Mouse (Mus musculus) adrenal gland, adult (tissue): ENCODE data around the gene Vmn1r1.
A peak's percentile ranks its signal among the peaks of the same experiment; 100 is the strongest.
"Not testable (repeated sequence)": the region's sequence is repeated elsewhere in the genome, so short reads cannot be mapped to it uniquely, and the experiment has no call there.

Experiments used
- DNase-seq, 2 experiments: peaks; one replicate each; pipeline ENCODE4 v3.0.0; 2022 to 2023; ENCODE audit warnings: low spot score in 1 of 2; ENCODE audit not compliant: inconsistent age in 2 of 2

Vmn1r1 gene

DNA sequence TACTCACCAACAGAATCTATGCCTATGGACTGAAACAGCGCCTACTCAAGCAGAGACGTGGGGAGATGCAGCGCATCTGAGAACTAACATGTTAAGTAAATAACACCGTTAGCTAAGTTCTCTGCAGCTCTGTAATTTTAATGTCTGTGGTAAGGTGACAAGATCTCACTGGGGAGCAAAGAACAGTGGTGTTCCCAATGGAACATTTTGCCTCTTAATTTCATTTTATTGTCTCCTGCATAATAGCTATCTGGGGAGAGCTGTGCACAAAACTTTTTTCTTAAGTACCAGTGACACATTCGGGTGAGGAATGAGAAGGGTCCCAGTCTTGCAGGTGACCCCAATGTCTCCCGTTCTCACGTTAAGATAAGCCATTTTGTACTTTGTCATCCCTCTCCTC, at the start of gene Vmn1r1:
Vmn1r1 (minus strand) TSS at position 101 of the 400 bp plus-strand sequence.
- no peak for DNase-seq

- no peak for DNase-seq
These were observed 46.0 kb upstream of the Vmn1r1 start for GRCm38 (mm10) chr1:182210322-182210721.

- DNase-seq: no peak
These were observed 28.3 kb upstream of the Vmn1r1 start for GRCm38 (mm10) chr1:182192581-182192980.

DNA sequence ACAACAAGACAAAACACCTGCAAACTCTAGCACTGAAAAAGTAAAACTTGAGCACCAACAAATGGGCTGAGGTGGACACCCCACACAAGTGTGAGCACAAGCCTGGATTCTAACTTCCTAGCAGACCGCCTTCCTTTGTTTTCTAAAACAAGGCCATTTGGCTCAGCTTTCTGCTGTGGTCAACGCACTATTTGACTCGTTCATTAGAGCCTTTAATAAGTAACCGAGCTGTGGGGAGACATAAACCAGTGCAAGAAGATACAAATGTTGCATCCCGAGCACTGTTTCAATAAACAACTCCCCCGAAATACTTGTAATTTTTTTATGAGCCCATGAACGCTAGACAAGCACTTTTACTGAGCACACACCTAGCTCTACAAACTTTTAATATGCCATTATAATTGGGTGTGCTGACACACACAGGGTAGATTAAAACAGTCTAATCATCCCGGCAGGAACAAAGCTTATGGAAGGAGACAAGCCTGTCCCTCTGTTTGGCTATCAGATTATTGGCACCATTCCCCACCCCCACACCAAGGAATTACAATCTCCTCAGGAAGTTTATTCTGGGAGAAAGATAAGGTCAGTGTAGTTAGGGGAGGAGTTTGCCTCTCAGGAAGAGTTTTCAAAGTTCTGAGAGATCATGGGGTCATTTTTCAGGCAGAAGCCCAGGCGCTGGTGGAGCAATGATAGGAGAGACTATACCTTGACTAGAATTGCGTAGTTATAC, 27.7 kb upstream of the Vmn1r1 start:
- DNase-seq: peak in 1 of 2 experiments; percentile 37

GRCm38 (mm10) chr1:182191181-182191580, 26.9 kb upstream of the Vmn1r1 start:
- no peak for DNase-seq

DNA sequence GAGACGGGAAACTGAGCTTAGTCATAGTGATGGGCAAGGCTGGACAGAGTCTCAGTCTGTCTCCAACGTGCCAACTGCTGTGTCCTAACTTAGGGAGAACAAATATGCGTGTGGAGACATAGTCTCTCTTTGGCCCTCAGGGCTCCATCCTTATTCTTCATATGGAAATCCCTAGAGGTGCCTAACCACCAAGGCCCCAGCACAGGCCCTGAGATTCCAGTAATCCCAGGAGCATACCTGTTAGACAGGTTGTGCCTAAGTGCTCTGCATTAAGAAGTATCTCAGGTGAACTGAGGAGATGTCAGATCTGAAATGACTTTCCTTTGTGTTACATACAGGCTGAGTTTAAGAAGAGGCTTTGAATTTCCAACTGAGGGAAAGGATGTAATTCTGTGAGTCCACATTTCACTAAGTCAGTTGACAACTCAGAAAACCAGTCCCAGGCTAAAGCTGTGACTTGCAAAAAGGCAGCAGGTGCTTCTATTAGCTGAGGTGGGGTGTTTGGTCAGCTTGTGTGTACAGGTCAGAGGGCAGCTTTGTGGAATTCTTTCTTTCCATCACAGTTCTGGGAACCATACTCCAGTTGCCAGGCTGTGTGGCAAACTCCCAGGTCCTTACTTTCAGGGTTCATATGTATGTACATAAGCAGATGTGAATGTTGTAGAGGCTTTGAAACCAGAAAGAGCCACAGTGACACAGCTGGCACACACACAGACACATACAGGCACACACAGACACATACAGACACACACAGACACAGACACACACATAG, 25.6 kb upstream of the Vmn1r1 start:
- no peak for DNase-seq

DNA sequence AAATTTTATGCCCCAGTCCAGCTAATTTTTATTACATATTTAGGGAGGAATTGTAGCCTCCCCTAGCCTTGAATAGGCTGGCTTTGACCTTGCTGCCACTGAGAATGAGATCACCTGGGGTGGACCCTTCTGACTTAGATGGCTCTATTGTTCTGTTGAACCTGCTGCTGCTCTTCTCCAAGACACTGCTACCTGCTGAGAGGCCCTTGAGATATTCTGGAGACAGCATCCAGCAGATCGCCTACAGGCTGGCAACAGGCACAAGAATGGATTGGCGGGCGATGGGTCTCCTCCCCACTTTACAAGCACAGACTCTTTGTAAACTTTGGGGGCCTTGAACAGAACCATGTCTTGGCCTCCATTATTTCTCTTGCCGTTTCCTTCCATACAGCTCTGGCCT, 18.2 kb upstream of the Vmn1r1 start:
- DNase-seq: not testable (repeated sequence)

DNA sequence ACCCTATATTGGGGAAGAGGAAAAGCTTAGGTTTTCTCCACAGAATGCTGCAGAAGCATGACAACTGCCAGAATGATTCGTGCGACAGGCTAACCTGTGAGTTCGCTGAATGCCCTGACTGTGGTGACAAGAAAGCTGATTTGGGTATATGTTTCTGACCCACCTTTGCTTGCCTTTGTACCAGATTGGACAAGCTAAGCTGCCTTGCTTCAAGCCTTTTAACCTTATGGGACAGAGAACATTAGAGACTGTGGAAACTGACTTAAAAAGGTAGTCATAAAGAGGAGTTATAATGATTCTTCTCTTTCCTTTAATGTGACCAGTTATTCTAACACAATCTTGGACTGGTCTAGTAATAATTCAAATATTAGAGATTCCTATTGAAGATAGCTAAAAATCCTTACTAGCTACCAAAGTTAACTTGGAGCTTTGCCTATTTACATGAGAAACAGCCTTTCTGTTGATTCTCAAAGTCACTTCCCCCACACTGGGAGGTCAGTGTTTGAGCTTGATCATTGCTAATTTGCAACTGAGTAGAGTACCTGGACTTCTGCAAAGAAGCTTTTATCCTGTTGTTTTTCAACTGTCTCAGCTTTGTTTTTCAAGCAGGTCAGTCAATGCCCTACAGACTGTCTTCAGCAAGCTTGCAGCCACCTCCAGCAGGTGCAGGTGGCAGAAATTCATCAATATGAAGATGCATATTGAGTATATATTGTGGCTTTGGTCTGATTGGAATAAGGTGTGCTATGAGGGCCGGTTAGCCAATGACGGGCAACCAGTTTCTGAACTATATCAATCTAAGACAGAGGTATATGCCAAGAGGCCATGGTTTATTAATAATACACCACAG, 17.4 kb upstream of the Vmn1r1 start:
- DNase-seq: no peak

- not testable (repeated sequence) for DNase-seq
These were observed 12.7 kb upstream of the Vmn1r1 start for GRCm38 (mm10) chr1:182176985-182177384.

DNA sequence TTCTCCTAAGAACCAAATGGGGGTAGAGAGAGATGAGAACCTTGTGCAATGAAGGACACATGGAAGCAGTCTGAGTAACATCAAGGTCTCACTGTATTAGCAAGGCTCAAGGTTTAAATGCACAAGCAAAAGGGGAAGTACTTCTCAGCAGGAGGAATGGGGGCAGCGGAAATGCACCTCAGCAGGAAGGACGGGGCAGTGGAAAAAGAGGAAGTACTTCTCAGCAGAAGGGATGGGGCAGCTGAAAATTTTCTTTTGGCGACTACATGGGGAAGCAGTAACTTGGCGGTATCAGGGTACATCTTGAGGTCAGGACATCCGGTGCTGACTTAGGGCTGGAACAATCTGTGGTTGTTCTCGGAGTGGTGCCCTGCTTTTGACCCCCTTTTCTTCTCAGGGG, 5.9 kb upstream of the Vmn1r1 start:
- not testable (repeated sequence) for DNase-seq

DNA sequence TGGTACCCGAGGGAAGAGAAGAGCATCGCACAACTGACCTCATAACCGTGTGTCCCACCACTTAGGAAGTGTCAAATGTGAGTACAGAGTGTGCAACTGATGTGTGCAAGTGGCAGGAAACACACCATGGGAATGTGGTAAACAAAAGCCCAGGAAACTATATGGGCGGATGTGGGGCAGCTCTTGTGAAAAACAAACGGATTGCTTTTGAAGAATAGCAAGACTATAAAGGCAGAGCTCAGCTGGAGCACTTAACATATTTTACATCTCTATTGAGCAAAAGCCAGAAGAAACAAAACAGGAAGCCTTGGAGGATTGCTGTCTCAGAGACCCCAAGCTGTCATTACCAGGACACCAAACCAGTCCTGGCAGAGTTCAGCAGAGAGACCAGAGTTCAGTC, 1.3 kb downstream of the Vmn1r1 start:
- DNase-seq: no peak

DNA sequence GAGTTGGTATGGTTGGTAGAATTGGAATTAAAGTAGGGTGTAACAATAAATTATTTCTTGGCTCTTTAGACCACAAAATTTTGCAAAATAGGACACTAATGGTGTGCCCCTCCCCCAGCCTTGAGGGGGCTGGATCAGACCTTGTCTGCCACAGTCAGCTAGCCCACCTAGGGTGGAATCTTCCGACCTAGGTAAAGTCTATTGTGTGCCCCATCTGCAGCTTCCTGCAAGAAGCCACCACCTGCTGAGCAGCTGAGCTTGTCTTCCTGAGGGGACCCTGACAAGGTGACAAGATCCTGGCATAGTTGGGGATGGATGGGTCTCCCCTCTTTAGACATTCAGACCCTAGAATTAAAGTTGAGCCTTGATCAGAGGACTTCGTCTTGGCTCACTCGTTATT, 4.7 kb downstream of the Vmn1r1 start:
- DNase-seq: no peak

GRCm38 (mm10) chr1:182157734-182158133, 6.6 kb downstream of the Vmn1r1 start:
- DNase-seq: no peak

DNA sequence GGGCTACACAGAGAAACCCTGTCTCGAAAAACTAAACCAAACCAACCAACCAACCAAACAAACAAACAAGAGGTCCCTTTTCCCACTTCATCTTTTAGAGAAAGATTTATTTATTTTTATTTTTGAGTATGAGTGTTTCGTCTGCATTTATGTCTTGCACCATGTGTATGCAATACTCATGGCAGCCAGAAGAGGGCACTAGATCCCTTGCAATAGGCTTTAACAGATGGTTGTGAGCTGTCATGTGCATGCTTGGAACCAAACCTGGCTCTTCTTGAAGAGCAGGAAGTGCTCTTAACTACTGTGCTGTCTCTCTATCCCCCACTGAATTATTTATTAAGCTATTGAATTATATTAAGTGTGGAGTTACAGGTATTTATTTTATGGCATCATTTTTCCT, 14.3 kb downstream of the Vmn1r1 start:
- no peak for DNase-seq

DNA sequence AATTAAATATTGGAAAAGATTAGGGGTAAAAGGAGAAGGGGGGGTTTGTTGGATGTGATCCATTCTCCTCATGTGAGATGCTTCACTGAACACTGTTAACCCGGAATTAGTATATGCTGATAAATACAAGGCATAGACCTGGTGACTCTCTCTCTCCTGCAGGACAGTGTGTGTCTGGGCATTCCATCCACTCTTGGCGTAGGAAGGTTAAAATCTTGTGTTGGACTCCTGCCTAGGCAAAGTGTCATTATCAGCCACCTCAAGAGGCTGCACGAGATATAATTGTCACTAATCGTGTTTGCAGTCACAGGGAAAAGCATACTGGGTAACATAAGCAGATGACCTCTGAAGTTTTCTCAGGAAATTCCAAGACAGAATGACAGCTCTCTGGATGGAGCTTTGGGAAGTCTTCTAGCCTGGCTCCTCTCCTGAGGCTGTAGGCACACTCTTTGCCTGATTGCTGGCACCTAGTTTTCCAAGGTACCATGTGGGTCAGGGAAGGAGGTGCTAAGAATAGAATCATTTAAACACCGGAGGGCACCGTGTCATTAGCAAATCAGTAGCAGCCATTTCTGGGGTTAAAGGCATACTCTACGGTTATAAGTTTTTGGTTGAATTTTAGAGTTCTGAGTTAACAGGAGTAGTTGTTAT, 15.3 kb downstream of the Vmn1r1 start:
- DNase-seq: no peak

DNA sequence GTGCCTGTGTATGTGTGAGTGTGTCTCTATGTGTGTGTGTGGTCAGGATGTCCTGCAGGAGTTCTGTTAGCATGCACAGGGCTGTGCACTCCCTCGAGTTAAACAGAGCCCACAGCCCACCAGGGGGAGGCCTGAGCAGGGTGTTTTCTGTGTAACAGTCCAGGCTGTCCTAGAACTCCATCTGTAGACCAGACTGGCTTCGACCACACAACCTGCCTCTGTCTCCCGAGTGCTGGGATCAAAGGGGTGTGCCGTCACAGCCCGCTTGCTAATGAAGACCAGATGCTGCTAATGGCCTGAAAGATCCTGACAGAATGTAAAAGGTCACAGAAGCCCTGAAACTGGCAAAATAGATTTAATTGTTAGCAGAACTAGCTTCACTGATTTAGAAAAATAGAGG, 18.7 kb downstream of the Vmn1r1 start:
- no peak for DNase-seq

- DNase-seq: peak in 1 of 2 experiments; percentile 55
These were observed 21.0 kb downstream of the Vmn1r1 start for GRCm38 (mm10) chr1:182143288-182143687.

DNA sequence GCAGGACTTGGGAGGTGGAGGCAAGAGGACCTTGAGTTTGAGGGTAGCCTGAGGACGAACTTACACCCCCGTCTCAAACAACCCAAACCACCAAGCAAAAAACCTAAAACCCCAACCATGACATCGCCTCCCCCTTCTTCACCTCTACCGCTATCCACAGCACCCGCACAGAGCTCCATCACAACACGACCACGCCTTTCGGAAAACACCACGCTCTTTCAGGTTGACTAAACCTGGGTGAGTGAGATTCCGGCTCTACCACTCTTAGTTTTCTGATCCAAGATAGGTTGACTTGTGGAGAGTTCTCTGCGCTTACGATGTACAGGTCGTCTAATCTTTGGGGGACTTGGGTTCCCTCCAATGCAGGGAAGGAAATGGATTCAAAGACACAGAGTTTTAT, 21.6 kb downstream of the Vmn1r1 start:
- no peak for DNase-seq

DNA sequence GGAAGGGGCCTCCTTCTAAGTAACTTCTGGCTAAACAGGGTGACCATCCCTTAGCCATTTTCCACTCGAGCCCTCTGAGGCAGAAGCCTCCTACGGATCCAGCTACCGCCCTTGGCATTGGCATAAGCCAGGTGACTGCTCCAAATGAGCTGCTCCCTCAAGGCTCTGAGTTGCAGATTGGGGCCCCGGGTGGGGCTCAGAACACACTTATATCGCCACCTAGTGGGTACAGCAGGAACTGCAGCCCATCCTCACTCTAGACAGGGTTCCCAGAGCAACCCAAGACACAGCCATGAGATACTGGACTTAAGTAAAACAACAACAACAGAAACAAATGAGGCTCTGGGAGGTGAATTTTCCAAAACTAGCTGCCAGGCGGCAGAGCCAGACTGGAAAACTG, 23.9 kb downstream of the Vmn1r1 start:
- peak; percentile 75 to 94 for DNase-seq

DNA sequence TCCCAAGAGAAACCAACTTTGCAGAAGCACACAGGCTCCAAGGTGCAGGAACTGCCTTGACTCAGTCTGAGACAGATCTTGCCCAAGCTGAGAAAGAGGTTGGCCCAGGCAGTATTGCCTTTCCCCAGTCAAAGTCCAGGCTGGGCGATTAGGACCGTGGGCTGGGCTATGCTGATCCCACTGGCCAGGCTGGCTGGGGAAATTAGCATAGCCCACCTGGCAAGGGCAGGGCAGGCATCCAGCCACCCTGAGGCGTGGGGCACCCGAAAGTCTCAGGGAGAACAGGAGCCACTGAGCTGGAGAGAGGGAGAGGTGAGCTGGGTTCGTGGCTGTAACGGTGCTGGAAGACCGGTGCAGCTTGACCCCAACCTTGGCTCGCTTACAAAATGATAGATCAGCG, 24.3 kb downstream of the Vmn1r1 start:
- no peak for DNase-seq

DNA sequence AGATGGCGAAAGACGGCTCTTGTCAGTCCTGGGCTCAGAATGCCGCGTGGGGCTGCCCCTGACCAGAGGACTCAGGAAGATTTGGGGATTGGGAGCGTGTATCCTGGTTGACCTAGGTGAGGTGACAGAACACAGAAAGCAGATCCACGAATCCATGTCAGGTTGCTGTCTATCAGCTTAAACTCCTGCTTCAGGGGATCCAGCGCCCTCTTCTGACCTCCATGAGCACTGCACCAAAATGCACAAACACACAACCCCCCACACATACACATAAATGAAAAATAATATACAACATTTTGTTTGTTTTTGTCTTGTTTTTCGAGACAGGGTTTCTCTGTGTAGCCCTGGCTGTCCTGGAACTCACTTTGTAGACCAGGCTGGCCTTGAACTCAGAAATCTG, 26.1 kb downstream of the Vmn1r1 start:
- DNase-seq: no peak
